Mouse (Mus musculus) MEL (cell line): ENCODE data around the gene Slc25a5.

Experiments
- CHD2 ChIP-seq: IDR thresholded peaks from 2 replicates; pipeline ENCODE4 v1.6.1; 2011; ENCODE audit warnings: low read length, improper control_type of control experiment
- CTCF ChIP-seq, 3 experiments: IDR thresholded peaks in 2 of 3; conservative IDR thresholded peaks in 1 of 3; 2 replicates each; pipeline ENCODE4 v1.5.1; 2011 to 2012; ENCODE audit warnings: low read length in 3 of 3, low read depth in 2 of 3, mild to moderate bottlenecking in 2 of 3, improper control_type of control experiment in 1 of 3, inconsistent platforms in 1 of 3, mixed read lengths in 1 of 3, moderate library complexity in 1 of 3; ENCODE audit not compliant: control insufficient read depth in 1 of 3, insufficient read depth in 1 of 3, poor library complexity in 1 of 3, severe bottlenecking in 1 of 3
- E2F4 ChIP-seq: IDR thresholded peaks from 2 replicates; pipeline ENCODE4 v1.6.1; 2011; ENCODE audit warnings: low read depth, low read length, improper control_type of control experiment, borderline replicate concordance
- EP300 ChIP-seq, 2 experiments: IDR thresholded peaks; 2 replicates each; pipeline ENCODE4 v1.6.1; 2011; ENCODE audit warnings: improper control_type of control experiment in 2 of 2, low read length in 2 of 2, low read depth in 1 of 2, mild to moderate bottlenecking in 1 of 2
- GABPA ChIP-seq: IDR thresholded peaks from 2 replicates; pipeline ENCODE4 v1.6.1; 2012; ENCODE audit warnings: low read depth, mild to moderate bottlenecking, inconsistent platforms, low read length, improper control_type of control experiment, moderate library complexity
- JUND ChIP-seq: IDR thresholded peaks from 2 replicates; pipeline ENCODE4 v1.6.1; 2011; ENCODE audit warnings: low read depth, mild to moderate bottlenecking, improper control_type of control experiment, low read length
- MAFK ChIP-seq: IDR thresholded peaks from 2 replicates; pipeline ENCODE4 v1.6.1; 2011; ENCODE audit warnings: low read depth, mild to moderate bottlenecking, low read length, improper control_type of control experiment, borderline replicate concordance
- MAX ChIP-seq: IDR thresholded peaks from 2 replicates; pipeline ENCODE4 v1.6.1; 2011; ENCODE audit warnings: low read length, improper control_type of control experiment
- POLR2A ChIP-seq, 2 experiments: IDR thresholded peaks; 2 replicates each; pipeline ENCODE4 v1.6.1; 2011 to 2012; ENCODE audit warnings: low read length in 2 of 2, mild to moderate bottlenecking in 2 of 2, control low read depth in 1 of 2, improper control_type of control experiment in 1 of 2, low read depth in 1 of 2, moderate library complexity in 1 of 2; ENCODE audit not compliant: control insufficient read depth in 1 of 2, insufficient read depth in 1 of 2, poor library complexity in 1 of 2
- SMC3 ChIP-seq: IDR thresholded peaks from 2 replicates; pipeline ENCODE4 v1.6.1; 2011; ENCODE audit warnings: low read depth, low read length, improper control_type of control experiment

DNA sequence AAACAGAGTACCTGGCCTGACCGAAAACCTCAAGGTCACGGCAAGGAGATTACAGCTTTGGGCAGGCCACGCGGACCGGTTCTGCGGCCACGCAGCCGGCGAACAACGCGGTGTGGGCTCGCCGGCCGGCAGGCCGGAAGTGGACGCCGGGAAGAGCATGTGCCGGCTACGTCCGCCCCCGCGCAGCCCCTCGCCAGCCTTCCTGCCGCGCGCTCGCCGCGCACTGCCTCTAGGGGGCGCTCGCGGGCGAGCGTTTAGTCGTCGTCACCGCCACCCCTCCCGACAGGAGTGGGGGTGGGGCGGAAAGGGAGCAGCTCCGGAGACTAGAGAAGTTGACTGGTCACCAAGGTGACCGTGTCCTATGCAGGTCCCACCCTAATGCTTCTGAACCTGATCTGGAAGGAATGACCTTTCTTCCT is 721 bp downstream of the Slc25a5 start:
- no peak for TF ChIP-seq JUND
- no peak for TF ChIP-seq GABPA
- TF ChIP-seq CTCF (IDR thresholded peaks at IDR 0.05 in 2 of 3, conservative IDR thresholded peaks at IDR 0.05 in 1 of 3; ENCODE audit: control insufficient read depth in 1 of 3, insufficient read depth in 1 of 3, low read depth in 2 of 3, low read length in 3 of 3, poor library complexity in 1 of 3, severe bottlenecking in 1 of 3) = peak; percentile 55 to 89 (median 66)
- no peak for TF ChIP-seq SMC3
- TF ChIP-seq EP300 (IDR thresholded peaks at IDR 0.05; ENCODE audit: low read depth in 1 of 2, low read length in 2 of 2) = no peak
- TF ChIP-seq CHD2 = no peak
- no peak for TF ChIP-seq MAFK
- TF ChIP-seq POLR2A (IDR thresholded peaks at IDR 0.05; ENCODE audit: control insufficient read depth in 1 of 2, insufficient read depth in 1 of 2, low read depth in 1 of 2, low read length in 2 of 2, poor library complexity in 1 of 2) = no peak; a peak in 1 of 4 replicates
- no peak for TF ChIP-seq E2F4
- TF ChIP-seq MAX = peak; percentile 75
